In genomic region chr14:79097181-79097580, GRCm38 (mm10) we compare ENCODE assay signal across 8 mouse cellular contexts.
"Had no signal": no experiment of that assay in that cellular context is flagged by ENCODE, and none has a peak within 500 bp of the region (broad histone marks: within the 10 kb centered on the region; RNA-seq: fewer than 3 reads in every experiment).

No protein-coding gene starts in this region.

- DNase-seq: kidney, adult 11 months; kidney, adult 9 months; kidney, postnatal 36 days; lung, adult 18-20 months; retina, postnatal 1 day; spleen, adult 18-20 months; thymus, adult 2 months; thymus, postnatal 25 days had no signal
